Mouse (Mus musculus) ovary, postnatal 10 days (tissue): ENCODE measurements around the gene Gp2.

Experiments
- DNase-seq: peaks from one replicate; pipeline ENCODE4 v3.0.0; 2022; ENCODE audit warnings: low spot score

The Gp2 gene

GRCm38 (mm10) chr7:119459185-119459584 lies at the start of gene Gp2:
TSS of gene Gp2 (minus strand) at chr7:119459285.
- DNase-seq = no peak

- DNase-seq = no peak
Measured at GRCm38 (mm10) chr7:119490041-119490780, 31.1 kb upstream of the Gp2 start.

GRCm38 (mm10) chr7:119486683-119487082 lies 27.6 kb upstream of the Gp2 start:
- DNase-seq = no peak

GRCm38 (mm10) chr7:119484154-119484553 lies 25.1 kb upstream of the Gp2 start:
- no peak for DNase-seq

- no peak for DNase-seq
Measured at GRCm38 (mm10) chr7:119479256-119479655, 20.2 kb upstream of the Gp2 start, which contains the start of gene Umod. TSS of gene Umod (minus strand) at chr7:119479282.

- no peak for DNase-seq
Measured at GRCm38 (mm10) chr7:119476500-119477389, 17.7 kb upstream of the Gp2 start.

GRCm38 (mm10) chr7:119454192-119454591 lies 4.9 kb downstream of the Gp2 start:
- no peak for DNase-seq

- no peak for DNase-seq
Measured at GRCm38 (mm10) chr7:119443849-119444248, 15.2 kb downstream of the Gp2 start.

GRCm38 (mm10) chr7:119441938-119442337 lies 17.1 kb downstream of the Gp2 start:
- no peak for DNase-seq

GRCm38 (mm10) chr7:119427180-119427616 lies 31.9 kb downstream of the Gp2 start:
- DNase-seq = no peak

GRCm38 (mm10) chr7:119420730-119421129 lies 38.4 kb downstream of the Gp2 start:
- no peak for DNase-seq

GRCm38 (mm10) chr7:119418523-119418922 lies 40.6 kb downstream of the Gp2 start:
- DNase-seq = no peak

- no peak for DNase-seq
Measured at GRCm38 (mm10) chr7:119394050-119394732, 64.9 kb downstream of the Gp2 start.
